Mouse (Mus musculus) myocyte (in vitro differentiated cells): ENCODE data around the gene Olfr69.

ENCODE experiments used
- CEBPB ChIP-seq: IDR thresholded peaks from 2 replicates; pipeline ENCODE4 v1.6.1; 2011; ENCODE audit warnings: mild to moderate bottlenecking, moderate library complexity; ENCODE audit not compliant: poor library complexity, insufficient read depth, severe bottlenecking
- E2F4 ChIP-seq: IDR thresholded peaks from one replicate; pipeline ENCODE4 v1.6.1; 2011; ENCODE audit warnings: mild to moderate bottlenecking, control low read depth, moderate library complexity; ENCODE audit not compliant: insufficient read depth
- MAX ChIP-seq: IDR thresholded peaks from one replicate; pipeline ENCODE4 v1.6.1; 2011; ENCODE audit warnings: low read depth, mild to moderate bottlenecking, control low read depth
- MYOG ChIP-seq, 3 experiments: IDR thresholded peaks; one replicate each; pipeline ENCODE4 v1.6.1; 2011; ENCODE audit warnings: control low read depth in 2 of 3, low read depth in 2 of 3, mild to moderate bottlenecking in 2 of 3; ENCODE audit not compliant: insufficient read length in 2 of 3, control insufficient read depth in 1 of 3, insufficient read depth in 1 of 3
- POLR2A ChIP-seq: IDR thresholded peaks from one replicate; pipeline ENCODE4 v1.6.1; 2011; ENCODE audit warnings: low read depth, mild to moderate bottlenecking, control low read depth, moderate library complexity; ENCODE audit not compliant: insufficient read length
- POLR2AphosphoS2 ChIP-seq: IDR thresholded peaks from one replicate; pipeline ENCODE4 v1.6.1; 2011; ENCODE audit warnings: low read depth, control low read depth; ENCODE audit not compliant: insufficient read length
- REST ChIP-seq: IDR thresholded peaks from one replicate; pipeline ENCODE4 v1.6.1; 2011; ENCODE audit warnings: mild to moderate bottlenecking, control low read depth, moderate library complexity; ENCODE audit not compliant: insufficient read depth, insufficient read length
- TCF12 ChIP-seq: IDR thresholded peaks from one replicate; pipeline ENCODE4 v1.6.1; 2011; ENCODE audit warnings: mild to moderate bottlenecking, control low read depth; ENCODE audit not compliant: poor library complexity, insufficient read depth, severe bottlenecking
- USF1 ChIP-seq: IDR thresholded peaks from one replicate; pipeline ENCODE4 v1.6.1; 2011; ENCODE audit warnings: low read depth, mild to moderate bottlenecking, control low read depth, moderate library complexity

- TF ChIP-seq MAX: no peak
- TF ChIP-seq POLR2A: no peak
- TF ChIP-seq POLR2AphosphoS2: no peak
- no peak for TF ChIP-seq USF1
- TF ChIP-seq CEBPB: no peak
- TF ChIP-seq MYOG (IDR thresholded peaks at IDR 0.05; ENCODE audit: control insufficient read depth in 1 of 3, insufficient read depth in 1 of 3, insufficient read length in 2 of 3, low read depth in 2 of 3): no peak
- TF ChIP-seq E2F4: no peak
- no peak for TF ChIP-seq TCF12
- no peak for TF ChIP-seq REST
Measured at GRCm38 (mm10) chr7:103812174-103812573, 40.8 kb upstream of the Olfr69 start.
